Mouse (Mus musculus) spleen, adult 2 months (tissue): ENCODE results near the gene Ipmk.

Experiments
- CTCF ChIP-seq: fragments of 200-500 bp; IDR thresholded peaks from 2 replicates; pipeline ENCODE4 v1.5.1; 2011; ENCODE audit warnings: mild to moderate bottlenecking, inconsistent platforms; ENCODE audit not compliant: insufficient read depth, insufficient read length, insufficient replicate concordance; ENCODE audit errors: extremely low read depth
- POLR2A ChIP-seq: fragments of 200-500 bp; IDR thresholded peaks from 2 replicates; pipeline ENCODE4 v1.6.1; 2011; ENCODE audit warnings: low read depth, low read length, inconsistent platforms

DNA sequence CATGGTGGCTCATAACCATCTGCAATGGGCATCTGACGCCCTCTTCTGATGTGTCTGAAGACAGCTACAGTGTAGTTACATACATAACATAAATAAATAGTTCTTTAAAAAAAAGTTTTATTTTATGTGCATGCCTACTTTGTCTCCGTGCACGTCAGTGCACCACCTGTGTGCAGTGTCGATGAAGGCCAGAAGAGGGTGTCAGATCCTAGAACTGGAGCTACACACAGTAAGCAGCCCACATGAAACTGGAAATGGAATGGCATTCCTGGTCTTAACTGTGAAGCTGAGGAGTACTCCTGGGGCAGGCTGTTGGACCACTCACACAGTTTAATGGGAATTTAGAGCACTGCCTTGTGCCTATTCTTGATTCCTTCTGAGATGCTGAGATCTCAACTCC is 15.2 kb upstream of the Ipmk start:
- no peak for TF ChIP-seq POLR2A
- TF ChIP-seq CTCF: no peak
